Mouse (Mus musculus): Measurements from ENCODE around the gene Il13ra2. TPM values are rescaled to one million over a fixed set of nuclear protein-coding genes. Genes with fewer than 3 reads are reported as not detected.
"Not testable (repeated sequence)": the region's sequence is repeated elsewhere in the genome, so short reads cannot be mapped to it uniquely, and the experiment has no call there.

Il13ra2 gene
- under 1 TPM; 0.23 to 0.57 TPM for total RNA-seq (2021)

DNA sequence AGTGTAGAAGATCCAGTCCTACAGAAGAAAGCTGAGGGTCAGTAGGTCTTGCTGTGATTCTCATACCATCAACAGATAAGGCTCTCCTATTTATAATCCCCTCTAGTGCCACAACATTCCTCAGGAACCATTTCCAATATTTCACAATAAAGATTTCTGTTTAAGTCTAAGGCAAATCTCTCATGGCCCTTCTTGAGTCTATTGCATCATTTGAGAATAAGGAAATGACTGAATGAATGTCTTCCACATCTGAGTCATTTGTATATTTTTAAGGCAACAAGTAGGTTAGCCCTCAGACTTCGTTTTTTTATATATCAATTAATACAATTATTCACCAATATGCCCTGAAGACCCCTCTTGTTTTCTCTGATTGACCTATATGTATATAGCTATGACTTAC, at the start of gene Il13ra2:
Il13ra2 (minus strand) TSS at position 64 of the 400 bp plus-strand sequence.
- no peak for DNase-seq (ENCODE audit: extremely low spot score in 1 of 2, low spot score in 1 of 2)

DNA sequence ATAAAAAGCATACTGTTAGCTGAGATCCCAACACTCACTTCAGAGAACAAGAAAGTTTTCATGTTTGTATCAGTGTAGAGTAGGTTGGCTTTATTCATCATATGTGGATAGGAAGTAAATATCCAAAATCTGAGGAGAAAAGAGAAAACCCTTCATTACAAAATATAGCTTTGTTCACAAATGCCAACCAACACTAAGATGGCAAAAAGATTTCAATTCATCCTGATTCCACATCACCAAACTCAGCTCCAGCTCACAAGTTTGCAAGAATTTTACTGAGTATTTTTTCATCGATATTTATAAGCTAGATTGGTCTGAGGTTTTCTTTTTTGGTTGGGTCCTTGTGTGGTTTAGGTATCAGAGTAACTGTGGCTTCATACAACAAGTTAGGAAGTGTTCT, 24.6 kb upstream of the Il13ra2 start, which contains the start of gene Vmn1r239-ps:
Vmn1r239-ps (minus strand) TSS at position 101 of the 400 bp plus-strand sequence.
- DNase-seq (ENCODE audit: extremely low spot score in 1 of 2, low spot score in 1 of 2), result not testable (repeated sequence)

DNA sequence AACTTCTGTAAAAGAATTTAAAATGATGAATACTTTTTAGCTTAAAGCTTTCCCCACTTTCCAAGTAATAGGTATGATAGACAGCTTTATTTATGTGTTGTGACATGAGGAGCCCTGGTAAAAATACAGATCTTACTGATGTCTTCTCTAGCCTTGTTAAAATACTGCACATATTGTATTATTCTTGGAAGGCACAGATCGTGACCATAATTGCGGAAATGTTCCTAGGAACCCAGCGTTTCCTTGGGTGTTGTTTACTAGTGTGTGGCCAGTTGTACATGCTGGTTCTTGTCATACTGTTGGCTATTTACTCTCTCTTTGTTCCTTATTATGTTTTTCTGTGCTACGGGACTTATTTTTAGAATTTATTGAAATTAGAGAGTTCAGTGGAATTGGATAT, 14.4 kb upstream of the Il13ra2 start:
- DNase-seq (ENCODE audit: extremely low spot score in 1 of 2, low spot score in 1 of 2), result no peak

DNA sequence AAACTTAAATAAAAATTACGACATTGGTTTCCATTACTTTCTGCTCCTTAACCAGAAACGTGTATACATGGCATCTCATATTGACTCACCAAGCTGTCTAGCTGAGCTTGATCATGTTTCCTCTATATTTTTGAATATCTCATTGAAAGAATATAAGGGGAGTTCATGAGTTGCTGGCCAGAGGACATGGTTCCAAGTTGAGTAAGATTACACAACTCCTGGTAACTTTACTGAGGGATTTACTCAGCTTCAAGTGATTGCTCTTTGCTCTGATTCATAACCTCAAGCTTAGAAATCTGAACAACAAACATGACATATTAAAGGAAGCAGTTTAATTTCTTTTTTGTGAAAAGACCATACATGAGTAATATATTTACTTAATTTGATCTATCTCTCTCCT, 6.4 kb upstream of the Il13ra2 start:
- no peak for DNase-seq (ENCODE audit: extremely low spot score in 1 of 2, low spot score in 1 of 2)

DNA sequence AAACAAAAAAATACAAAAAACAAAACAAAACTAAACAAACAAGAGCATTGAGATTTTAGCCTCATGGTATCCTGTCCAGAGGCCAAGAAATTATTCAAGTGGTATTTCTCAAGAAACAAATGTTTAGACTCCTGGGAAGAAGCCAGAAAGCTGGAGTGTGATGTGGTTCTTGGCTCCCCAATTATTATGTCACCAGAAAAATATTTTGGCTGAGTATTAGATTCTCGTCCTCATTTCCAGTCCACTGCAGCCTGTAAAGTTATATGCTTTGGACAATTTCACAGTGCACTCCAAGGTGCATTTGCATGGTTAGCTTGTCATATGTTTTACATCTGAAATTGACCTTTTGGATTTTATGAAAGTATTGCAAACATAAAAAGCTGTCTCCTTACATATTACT, 761 bp upstream of the Il13ra2 start:
- DNase-seq (ENCODE audit: extremely low spot score in 1 of 2, low spot score in 1 of 2), result no peak

DNA sequence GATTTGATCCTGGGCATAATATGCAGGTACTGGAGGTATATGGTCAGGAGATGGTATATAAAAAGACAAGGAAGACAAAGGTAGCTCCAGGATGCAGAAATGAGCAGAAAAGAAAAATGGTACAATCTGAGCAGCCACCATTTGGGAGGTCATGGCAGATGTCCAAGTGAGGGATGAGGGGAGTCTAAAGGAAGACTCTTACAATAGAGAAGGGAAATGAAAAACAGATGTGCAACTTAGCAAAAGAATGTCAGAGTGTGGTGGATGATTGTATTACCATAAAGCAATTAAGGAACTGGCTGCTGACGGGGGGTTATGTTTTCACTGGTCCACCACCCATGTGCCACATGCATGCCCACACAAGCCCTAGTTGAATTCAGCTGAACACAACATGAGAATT, 35.5 kb downstream of the Il13ra2 start:
- no peak for DNase-seq (ENCODE audit: extremely low spot score in 1 of 2, low spot score in 1 of 2)

DNA sequence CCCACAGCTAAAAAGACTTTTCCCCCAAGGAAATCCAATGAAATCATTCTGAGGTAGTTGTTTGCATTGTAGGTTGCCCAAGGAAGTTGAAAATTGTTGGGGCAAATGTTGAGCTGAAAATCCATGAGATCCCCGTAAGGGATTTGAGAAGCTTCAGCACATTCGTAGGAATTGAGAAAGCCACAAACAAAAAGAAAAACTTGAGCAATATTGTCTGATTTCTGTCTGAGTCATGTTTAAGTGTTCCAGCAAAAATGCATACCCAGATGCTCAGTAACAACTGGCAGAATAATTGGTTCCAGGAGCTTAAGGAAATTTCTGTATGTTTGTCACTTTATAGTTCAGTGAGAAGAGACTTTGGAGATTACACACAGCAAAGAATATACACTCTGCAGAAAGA, 79.8 kb downstream of the Il13ra2 start:
- DNase-seq (ENCODE audit: extremely low spot score in 1 of 2, low spot score in 1 of 2), result no peak

Other genes with a start within 250 kb of the Il13ra2 start
- gene Vmn1r239-ps, start 24.5 kb upstream of the Il13ra2 start, total RNA-seq (2021), result not detected
- 10 to 100 TPM; 23.9 to 30.4 TPM for gene Lrch2, start 124.9 kb upstream of the Il13ra2 start, total RNA-seq (2021)